Mouse (Mus musculus): Measurements from ENCODE around the gene Foxj2.
A peak's percentile ranks its signal among the peaks of the same experiment; 100 is the strongest.

Foxj2 gene

GRCm38 (mm10) chr6:122819306-122820070 is at the start of gene Foxj2:
Gene Foxj2, plus strand, starts transcription at chr6:122819914.
- DNase-seq (ENCODE audit: low spot score in 2 of 2), result no peak

- no peak for DNase-seq (ENCODE audit: low spot score in 2 of 2)
Observed at GRCm38 (mm10) chr6:122770760-122771315, 48.9 kb upstream of the Foxj2 start.

GRCm38 (mm10) chr6:122772701-122773100 is 47.0 kb upstream of the Foxj2 start:
- no peak for DNase-seq (ENCODE audit: low spot score in 2 of 2)

DNA sequence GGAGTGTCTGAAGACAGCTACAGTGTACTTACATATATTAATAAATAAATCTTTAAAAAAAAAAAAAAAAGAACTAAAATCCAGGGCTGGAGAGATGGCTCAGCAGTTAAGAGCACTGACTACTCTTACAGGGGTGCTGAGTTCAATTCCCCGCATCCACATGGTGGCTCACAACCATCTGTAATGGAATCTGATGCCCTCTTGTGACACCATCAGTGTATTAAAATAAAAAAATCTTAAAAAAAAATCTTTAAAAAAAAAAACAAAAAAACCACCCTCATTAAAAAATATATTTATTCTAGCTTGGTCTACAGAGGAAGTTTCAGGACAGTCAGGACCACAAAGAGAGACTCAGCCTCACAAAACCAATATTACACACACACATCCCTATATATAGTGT is 45.4 kb upstream of the Foxj2 start:
- DNase-seq (ENCODE audit: low spot score in 2 of 2), result no peak

DNA sequence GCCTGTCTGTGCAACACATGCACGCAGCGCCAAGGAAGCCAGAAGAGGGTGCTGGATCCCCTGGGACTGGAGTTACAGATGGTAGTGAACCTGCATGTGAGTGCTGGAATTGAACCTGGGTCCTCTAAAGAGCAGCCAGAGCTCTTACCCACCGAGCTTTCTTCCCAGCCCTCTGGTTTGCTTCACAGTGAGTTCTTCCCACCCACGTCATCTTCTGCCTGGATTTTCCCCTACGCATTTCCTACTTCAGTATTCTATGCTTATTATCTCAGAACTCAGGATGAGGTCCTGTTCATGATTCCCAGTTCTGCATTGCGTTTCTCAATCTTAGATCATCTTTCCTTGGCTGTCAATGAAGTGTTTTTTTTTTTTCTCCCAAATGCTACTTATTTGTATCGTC is 43.7 kb upstream of the Foxj2 start:
- no peak for DNase-seq (ENCODE audit: low spot score in 2 of 2)

DNA sequence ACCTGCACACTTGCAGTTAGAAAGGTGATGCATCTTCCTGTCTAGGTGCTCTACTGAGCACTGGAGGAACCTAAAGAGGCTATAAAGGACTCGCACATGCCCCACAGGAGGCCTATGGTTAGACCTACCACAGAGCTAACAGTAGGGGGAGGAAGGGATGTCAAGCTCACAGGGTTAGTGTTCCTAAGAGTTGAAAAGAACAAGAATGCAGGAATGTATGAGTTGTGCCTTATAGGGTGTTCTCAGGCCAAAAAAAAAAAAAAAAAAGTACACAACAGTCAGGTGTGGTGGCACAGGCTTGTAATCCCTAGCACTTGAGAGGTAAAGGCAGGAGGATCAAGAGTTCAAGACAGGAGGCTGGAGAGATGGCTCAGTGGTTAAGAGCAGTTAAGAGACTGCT is 39.8 kb upstream of the Foxj2 start:
- DNase-seq (ENCODE audit: low spot score in 2 of 2), result no peak

GRCm38 (mm10) chr6:122781167-122781566 is 38.5 kb upstream of the Foxj2 start:
- no peak for DNase-seq (ENCODE audit: low spot score in 2 of 2)

- no peak for DNase-seq (ENCODE audit: low spot score in 2 of 2)
Observed at GRCm38 (mm10) chr6:122782164-122782563, 37.5 kb upstream of the Foxj2 start.

DNA sequence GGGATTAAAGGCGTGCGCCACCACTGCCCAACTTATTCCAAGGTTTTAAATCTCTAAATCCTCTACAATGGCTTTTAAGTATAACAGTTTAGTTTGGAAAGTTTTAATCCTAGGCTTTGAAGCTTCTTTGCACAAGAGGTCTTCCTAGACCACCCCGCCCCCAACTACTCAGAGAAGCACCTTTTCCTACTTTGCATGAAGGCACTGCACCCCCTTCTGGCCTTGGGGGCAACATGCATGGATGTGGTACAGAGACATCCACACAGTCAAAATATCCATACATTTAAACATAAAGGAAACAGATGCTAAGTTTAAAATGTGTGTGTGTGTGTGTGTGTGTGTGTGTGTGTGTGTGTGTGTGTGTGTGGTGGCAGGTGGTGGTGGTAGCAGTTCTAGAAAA is 34.8 kb upstream of the Foxj2 start:
- DNase-seq (ENCODE audit: low spot score in 2 of 2), result no peak

DNA sequence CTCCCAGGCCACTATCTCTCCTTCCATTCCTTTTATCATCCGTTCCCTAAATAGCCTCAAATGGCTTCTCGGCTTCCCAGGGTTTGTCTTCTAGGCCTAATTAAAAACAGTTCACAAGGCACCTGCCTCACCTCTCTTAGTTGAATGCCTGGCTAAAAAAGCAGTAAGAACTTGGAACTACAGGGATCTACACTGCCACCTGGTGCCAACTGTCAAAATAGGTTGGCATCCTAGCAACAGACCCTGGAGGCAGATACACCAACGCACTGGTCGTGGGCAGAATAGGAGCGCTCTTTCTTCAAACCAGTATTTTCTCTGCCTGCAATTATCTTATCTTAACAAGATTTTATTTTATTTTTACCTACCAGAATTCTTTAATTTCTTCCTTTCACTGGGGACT is 33.4 kb upstream of the Foxj2 start:
- DNase-seq (ENCODE audit: low spot score in 2 of 2), result peak; percentile 81

- DNase-seq (ENCODE audit: low spot score in 2 of 2), result peak in 1 of 2 experiments; percentile 12
Observed at GRCm38 (mm10) chr6:122795254-122795935, 24.3 kb upstream of the Foxj2 start.

- peak; percentile 62 to 83 for DNase-seq (ENCODE audit: low spot score in 2 of 2)
Observed at GRCm38 (mm10) chr6:122800640-122801300, 18.9 kb upstream of the Foxj2 start.

- peak; percentile 55 to 59 for DNase-seq (ENCODE audit: low spot score in 2 of 2)
Observed at GRCm38 (mm10) chr6:122801301-122801800, 18.4 kb upstream of the Foxj2 start, which contains the start of gene Slc2a3. Gene Slc2a3, minus strand, starts transcription at chr6:122801640.

DNA sequence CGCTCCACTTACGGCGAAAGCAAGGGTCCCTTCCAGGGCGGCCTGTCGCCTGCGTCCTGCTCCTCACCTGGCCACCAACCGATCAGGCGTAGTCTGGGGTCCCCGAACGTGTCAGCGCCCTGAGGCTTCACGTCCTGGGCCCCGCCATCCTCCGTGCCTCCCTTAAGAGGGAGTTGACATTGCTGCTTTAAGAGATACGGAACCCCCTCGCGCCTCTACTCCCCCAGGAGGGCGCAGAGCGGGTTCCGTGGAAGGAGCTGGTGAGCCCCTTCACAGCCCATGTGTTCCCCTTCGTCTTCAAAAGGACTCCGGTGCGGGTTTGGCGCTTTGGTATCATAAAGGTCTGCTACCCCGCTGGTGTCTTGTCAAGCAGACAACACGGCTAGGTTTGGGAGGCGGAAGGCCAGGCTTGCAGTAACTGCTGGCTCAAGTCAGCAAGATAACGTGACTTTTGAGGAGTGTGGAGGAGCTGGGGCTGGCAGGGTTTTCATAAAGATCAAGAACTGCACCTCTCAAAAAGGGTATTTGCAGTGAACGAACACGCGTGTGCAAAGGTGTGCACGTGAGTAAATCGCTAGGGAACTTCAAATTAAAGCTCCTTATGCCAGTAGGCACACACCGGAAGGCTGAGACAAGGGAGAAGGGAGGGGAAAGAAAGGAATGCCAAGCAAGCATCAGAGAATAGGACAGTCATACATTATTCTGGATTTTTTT is 17.8 kb upstream of the Foxj2 start:
- DNase-seq (ENCODE audit: low spot score in 2 of 2), result no peak

GRCm38 (mm10) chr6:122804418-122804817 is 15.3 kb upstream of the Foxj2 start:
- DNase-seq (ENCODE audit: low spot score in 2 of 2), result peak in 1 of 2 experiments; percentile 65

GRCm38 (mm10) chr6:122810022-122810614 is 9.6 kb upstream of the Foxj2 start:
- DNase-seq (ENCODE audit: low spot score in 2 of 2), result no peak

DNA sequence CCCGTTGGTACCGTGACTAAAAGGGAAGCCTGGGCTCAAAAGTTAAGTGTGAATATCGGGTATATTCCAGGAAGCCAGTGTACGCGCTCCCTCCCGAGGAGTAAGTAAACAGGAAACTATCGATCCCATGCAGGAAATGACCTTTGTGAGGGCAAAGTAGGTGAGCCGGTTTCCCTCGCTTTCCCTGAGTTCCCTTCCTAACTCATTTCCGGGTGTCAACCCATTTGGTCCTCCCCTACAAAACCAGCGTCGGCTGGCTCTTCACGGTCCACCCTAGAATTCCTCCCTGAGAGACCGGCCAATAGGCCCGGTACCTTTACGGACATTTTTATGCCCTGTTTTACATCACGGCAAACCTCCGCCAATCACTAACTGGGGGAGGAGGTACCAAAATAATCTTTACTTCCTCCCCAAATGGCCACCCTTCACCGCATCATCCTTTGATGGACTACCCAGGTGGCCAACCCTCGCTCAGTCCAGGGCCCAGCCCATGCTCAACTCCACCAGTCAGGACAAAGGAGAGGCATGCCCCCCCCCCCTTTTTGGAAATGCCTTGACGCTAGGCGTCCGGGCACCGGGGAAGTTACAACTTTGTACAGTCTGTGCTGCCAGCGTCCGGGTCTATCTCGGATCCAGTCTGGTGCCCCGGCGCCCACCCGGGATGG is 9.0 kb upstream of the Foxj2 start:
- peak; percentile 97 to 99 for DNase-seq (ENCODE audit: low spot score in 2 of 2)

- DNase-seq (ENCODE audit: low spot score in 2 of 2), result peak; percentile 88 to 90
Observed at GRCm38 (mm10) chr6:122811280-122811652, 8.4 kb upstream of the Foxj2 start.

DNA sequence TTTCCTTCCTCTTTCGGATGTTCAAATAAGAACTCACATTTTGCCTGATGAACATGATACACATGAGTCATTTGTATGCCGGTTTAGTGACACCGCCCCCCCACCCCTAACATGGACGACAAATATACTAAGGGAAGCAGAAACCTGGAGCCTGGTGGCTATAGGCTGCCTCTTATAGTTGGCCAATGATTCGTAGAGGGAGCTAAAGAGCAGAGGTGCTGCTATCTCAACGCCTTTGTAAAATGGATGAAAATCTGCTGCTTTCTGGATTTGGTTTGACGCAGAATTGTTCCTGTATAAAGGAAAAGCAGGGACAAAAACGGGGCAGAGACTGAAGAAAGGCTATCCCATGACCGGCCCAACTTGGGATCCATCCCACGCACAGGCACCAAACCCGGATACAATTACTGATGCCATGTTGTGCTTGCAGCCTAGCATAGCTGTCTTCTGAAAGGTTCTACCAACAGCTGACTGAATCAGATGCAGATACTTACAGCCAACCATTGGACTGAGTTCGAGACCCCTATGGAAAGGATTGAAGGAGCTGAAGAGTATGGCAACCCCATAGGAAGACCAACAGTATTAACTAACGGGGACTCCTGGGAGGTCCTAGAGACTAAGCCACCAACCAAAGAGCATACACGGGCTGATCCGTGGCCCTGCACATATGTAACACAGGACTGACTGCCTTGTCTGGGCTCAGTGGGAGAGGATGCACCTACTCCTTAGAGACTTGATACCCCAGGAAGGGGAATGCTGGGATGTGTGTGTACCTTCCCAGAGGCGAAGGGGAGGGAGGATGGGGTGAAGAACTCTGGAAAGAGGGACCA is 7.7 kb upstream of the Foxj2 start:
- no peak for DNase-seq (ENCODE audit: low spot score in 2 of 2)

GRCm38 (mm10) chr6:122812716-122813115 is 7.0 kb upstream of the Foxj2 start:
- no peak for DNase-seq (ENCODE audit: low spot score in 2 of 2)

Data from right cerebral cortex, postnatal 36 days (tissue).